Mouse (Mus musculus) embryonic facial prominence, embryonic 10.5 days (tissue): ENCODE data around the gene Efna5. TPM values are rescaled to one million over a fixed set of nuclear protein-coding genes. Genes with fewer than 3 reads are reported as not detected.
A peak's percentile ranks its signal among the peaks of the same experiment; 100 is the strongest.

Experiments used
- DNase-seq: peaks from one replicate; pipeline ENCODE4 v3.0.0-alpha.2; 2017; ENCODE audit warnings: low spot score
- H3K27ac ChIP-seq: fragments of 300-500 bp; sonication (generic); replicated peaks from 2 replicates; pipeline ENCODE4 v1.5.1; 2016; ENCODE audit warnings: mild to moderate bottlenecking
- H3K27me3 ChIP-seq: fragments of 300-500 bp; sonication (generic); replicated peaks from 2 replicates; pipeline ENCODE4 v1.6.1; 2016; ENCODE audit warnings: low read depth, mild to moderate bottlenecking; ENCODE audit not compliant: poor library complexity, severe bottlenecking
- H3K36me3 ChIP-seq: fragments of 300-500 bp; sonication (generic); replicated peaks from 2 replicates; pipeline ENCODE4 v1.6.1; 2016; ENCODE audit warnings: mild to moderate bottlenecking, moderate library complexity
- H3K4me1 ChIP-seq: fragments of 300-500 bp; sonication (generic); 2 replicates; pipeline ENCODE4 v1.6.1; 2016
- H3K4me3 ChIP-seq: fragments of 300-500 bp; sonication (generic); 2 replicates; pipeline ENCODE4 v1.5.1; 2016; ENCODE audit warnings: mild to moderate bottlenecking, moderate library complexity
- H3K9me3 ChIP-seq: fragments of 300-500 bp; sonication (generic); 2 replicates; pipeline ENCODE4 v1.6.1; 2016; ENCODE audit warnings: mild to moderate bottlenecking
- WGBS: fragments of 180-500 bp; shearing (Covaris S2); methylation state at CpG from one replicate; pipeline ENCODE4 v1.1.7; 2016; 5-methylcytosine and 5-hydroxymethylcytosine counted together
- polyA plus RNA-seq: library from polyadenylated mRNA; unstranded; fragments of >200 nt; fragmentation: Nextera tagmentation; extraction: Ambion mirVana; gene quantifications from 2 replicates; pipeline ENCODE4 v1.2.1, GENCODE M21; 2016

Gene Efna5
- polyA plus RNA-seq, 1 experiment from 2014 or later, result 61.8 TPM

DNA sequence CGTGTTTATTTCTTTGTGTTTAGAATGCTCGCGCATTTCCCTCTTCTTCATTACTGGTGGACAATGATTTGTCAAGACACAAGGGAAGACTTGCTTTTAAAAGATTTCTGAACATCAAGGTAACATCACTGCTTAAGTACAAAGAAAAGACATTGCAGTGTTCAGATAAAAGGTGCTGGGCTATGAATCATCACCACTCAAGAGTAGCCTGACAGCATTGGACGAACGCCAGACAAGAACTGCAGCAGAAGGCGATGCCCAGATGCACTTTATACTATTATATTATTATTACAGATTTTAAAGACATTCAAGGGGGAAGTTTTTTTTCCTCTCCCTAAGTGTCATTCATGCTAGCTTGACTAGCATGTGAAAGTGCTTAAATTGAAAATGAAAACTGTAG is 228.7 kb downstream of the Efna5 start:
- Histone ChIP-seq H3K27me3 (no peaks in the 10 kb centered on the region), H3K27ac (no peak overlapping the region), H3K9me3 (no peaks in the 10 kb centered on the region), H3K4me3 (no peak overlapping the region), H3K4me1 (peaks cover 17% of the 10 kb centered on the region), H3K36me3 (peaks cover 11% of the 10 kb centered on the region)
- no peak for DNase-seq
- 91% methylated on average over 6 of the region's 6 CpGs for WGBS

DNA sequence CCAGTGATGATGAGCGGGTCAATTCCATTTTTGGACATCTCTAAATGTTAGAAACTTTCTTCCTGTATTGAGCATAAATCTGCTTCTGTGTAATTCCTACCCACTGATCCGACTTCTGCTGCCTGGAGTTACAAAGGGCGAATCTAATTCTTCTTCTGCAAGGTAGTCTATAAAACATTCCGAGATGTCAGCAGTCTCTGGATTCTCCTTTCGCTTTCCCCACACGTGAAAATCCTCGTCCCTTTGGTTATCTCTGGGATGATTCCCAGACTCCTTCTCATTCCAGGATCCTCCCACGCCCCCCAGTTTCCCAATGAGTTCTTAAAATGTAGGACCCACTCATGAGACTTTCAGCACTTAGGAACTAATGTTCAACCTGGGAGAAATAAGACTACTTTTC is 229.4 kb downstream of the Efna5 start:
- H3K9me3 ChIP-seq, result no peaks in the 10 kb centered on the region
- H3K36me3 ChIP-seq, result peaks cover 11% of the 10 kb centered on the region
- H3K4me3 ChIP-seq, result no peak overlapping the region
- DNase-seq, result no peak
- H3K27me3 ChIP-seq, result no peaks in the 10 kb centered on the region
- H3K27ac ChIP-seq, result no peak overlapping the region
- peaks cover 10% of the 10 kb centered on the region for H3K4me1 ChIP-seq
- 90% methylated on average over 8 of the region's 8 CpGs for WGBS

GRCm38 (mm10) chr17:62649293-62649950 is 231.7 kb downstream of the Efna5 start:
- Histone ChIP-seq H3K4me3 (no peak overlapping the region), H3K27ac (no peak overlapping the region), H3K27me3 (no peaks in the 10 kb centered on the region), H3K4me1 (no peaks in the 10 kb centered on the region), H3K36me3 (peaks cover 11% of the 10 kb centered on the region), H3K9me3 (no peaks in the 10 kb centered on the region)
- DNase-seq, result no peak
- WGBS, result 94% methylated on average over 10 of the region's 10 CpGs

DNA sequence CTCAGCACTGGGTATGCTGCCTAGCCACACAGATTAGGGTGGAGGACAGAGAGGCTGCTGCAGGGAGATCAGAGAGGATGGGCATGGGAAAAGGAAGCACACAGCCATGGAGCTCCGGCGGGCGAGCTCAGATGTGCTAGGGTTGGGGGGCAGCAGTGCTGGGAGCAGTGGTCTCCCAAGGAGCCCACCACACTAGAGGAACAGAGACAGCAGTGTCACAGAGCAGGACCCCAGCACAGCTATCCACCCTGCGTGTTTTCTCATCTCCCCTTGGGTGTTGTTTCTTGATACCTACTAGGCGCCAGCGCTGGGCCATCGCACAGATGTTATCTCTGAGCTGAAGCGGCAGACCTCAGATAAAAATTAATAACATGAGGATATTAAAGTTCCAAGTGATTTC is 234.3 kb downstream of the Efna5 start:
- H3K27ac ChIP-seq, result no peak overlapping the region
- no peak for DNase-seq
- H3K4me3 ChIP-seq, result no peak overlapping the region
- H3K9me3 ChIP-seq, result no peaks in the 10 kb centered on the region
- H3K36me3 ChIP-seq, result peaks cover 11% of the 10 kb centered on the region
- WGBS, result 94% methylated on average over 8 of the region's 8 CpGs
- no peaks in the 10 kb centered on the region for H3K27me3 ChIP-seq
- H3K4me1 ChIP-seq, result 0 out of 2 replicates have a peak, but pooled peaks cover 4% of the 10 kb centered on the region

DNA sequence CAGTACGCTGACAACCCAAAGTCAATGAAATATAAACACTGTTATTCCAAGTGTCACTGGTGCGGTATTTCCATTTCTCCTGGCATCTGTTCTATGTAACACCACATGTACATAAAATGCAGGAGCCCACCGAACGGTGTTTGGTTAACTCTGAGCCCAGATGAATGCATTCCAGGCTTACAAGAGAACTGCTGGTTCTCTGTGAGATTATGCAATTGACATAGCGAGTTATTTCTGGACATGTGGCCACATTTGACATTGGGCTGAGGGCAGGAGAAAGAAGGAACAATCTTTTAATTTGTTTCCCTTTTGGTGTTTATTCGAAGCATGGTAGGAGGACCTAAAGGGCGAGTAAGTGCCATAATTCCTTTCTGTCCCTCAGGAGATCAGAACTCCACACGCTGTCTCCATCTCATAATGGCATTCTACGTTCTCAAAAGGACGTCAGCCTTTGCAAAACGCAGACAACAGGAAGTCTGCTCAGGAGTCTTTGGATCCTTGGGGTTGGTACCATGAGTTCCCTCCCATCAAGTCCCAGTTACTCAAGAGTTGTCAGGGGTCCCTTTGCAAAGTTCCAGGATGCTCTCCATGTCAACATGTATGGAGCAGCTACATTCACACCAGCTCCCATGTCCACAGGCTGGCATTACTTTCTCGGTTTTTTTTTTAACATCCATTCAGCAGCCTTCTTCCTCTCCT is 238.5 kb downstream of the Efna5 start:
- WGBS, result 88% methylated on average over 12 of the region's 12 CpGs
- no peak overlapping the region for H3K27ac ChIP-seq
- H3K27me3 ChIP-seq, result no peaks in the 10 kb centered on the region
- H3K4me1 ChIP-seq, result 0 out of 2 replicates have a peak, but pooled peaks cover 4% of the 10 kb centered on the region
- no peak for DNase-seq
- H3K9me3 ChIP-seq, result no peaks in the 10 kb centered on the region
- peaks cover 5% of the 10 kb centered on the region; the same call in 1 of the 2 replicates for H3K36me3 ChIP-seq
- H3K4me3 ChIP-seq, result no peak overlapping the region

DNA sequence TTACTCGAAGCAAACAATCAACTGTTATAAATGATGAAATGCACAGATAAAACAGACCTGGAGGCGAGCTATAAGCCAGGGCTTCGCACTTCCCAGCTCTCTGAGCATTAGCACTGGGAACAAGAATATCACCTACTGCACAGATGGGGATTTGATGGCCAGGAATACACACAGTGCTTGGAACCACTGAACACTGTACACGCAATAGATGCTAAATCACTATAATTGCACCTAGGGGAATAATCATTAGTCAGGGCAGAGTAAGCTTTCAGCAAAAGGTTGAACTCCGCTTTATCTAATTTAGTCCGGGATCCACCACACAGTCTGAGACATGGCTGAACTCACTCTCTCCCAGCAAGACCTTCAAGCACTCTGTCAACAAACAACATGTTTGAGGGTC is 240.5 kb downstream of the Efna5 start:
- Histone ChIP-seq H3K27ac (no peak overlapping the region), H3K36me3 (peaks cover 5% of the 10 kb centered on the region; the same call in 1 of the 2 replicates), H3K4me1 (0 out of 2 replicates have a peak, but pooled peaks cover 4% of the 10 kb centered on the region), H3K9me3 (no peaks in the 10 kb centered on the region), H3K27me3 (no peaks in the 10 kb centered on the region), H3K4me3 (no peak overlapping the region)
- WGBS, result 91% methylated on average over 6 of the region's 6 CpGs
- DNase-seq, result no peak

GRCm38 (mm10) chr17:62636896-62637295 is 244.2 kb downstream of the Efna5 start:
- no peak overlapping the region for H3K27ac ChIP-seq
- H3K27me3 ChIP-seq, result no peaks in the 10 kb centered on the region
- H3K4me1 ChIP-seq, result 0 out of 2 replicates have a peak, but pooled peaks cover under 1% of the 10 kb centered on the region
- no peaks in the 10 kb centered on the region for H3K9me3 ChIP-seq
- DNase-seq, result no peak
- 87% methylated on average over 7 of the region's 7 CpGs for WGBS
- H3K36me3 ChIP-seq, result 0 out of 2 replicates have a peak, but pooled peaks cover 5% of the 10 kb centered on the region
- no peak overlapping the region for H3K4me3 ChIP-seq

DNA sequence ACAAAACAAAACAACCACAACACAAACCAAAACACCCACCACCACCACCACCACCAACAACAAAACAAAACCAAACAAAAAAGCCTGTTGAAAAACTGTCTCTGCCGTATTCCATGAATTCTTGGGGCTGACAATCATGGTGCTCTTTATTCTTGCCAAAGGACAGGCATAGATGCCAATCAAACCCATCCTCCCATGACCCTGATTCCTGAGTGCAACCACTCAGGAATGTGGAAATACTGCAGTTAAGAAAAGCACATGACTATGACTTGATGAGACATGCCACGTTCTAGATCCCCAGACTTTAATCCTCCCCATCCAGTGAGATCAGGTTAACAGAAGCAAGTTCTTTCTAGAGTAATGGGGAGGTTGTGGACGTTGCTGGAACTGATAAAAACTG is 246.2 kb downstream of the Efna5 start:
- Histone ChIP-seq H3K9me3 (no peaks in the 10 kb centered on the region), H3K27ac (no peak overlapping the region), H3K4me1 (no peaks in the 10 kb centered on the region), H3K27me3 (no peaks in the 10 kb centered on the region), H3K4me3 (no peak overlapping the region), H3K36me3 (0 out of 2 replicates have a peak, but pooled peaks cover 5% of the 10 kb centered on the region)
- no peak for DNase-seq
- WGBS, result 72% methylated on average over 3 of the region's 3 CpGs

DNA sequence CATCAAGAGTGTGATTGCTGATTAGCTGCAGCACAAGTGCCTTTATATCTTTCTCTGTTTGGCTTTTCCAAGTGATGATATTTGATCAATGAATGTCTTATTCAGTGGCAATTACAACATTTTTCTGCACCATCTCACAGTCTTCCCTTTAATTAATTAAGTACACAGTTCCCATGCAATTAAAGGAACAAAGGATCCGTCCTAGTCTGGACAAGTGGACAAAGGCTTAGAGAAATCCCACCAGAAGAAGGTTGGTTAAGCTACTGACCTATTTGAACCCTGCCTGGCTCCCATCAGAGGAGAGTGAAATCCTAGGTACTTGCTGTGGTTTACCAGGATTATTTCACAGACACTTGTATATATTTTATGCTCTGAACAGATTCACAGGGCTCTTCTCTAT is 252.6 kb downstream of the Efna5 start:
- Histone ChIP-seq H3K27me3 (no peaks in the 10 kb centered on the region), H3K9me3 (no peaks in the 10 kb centered on the region), H3K4me1 (peaks cover 27% of the 10 kb centered on the region), H3K4me3 (no peak overlapping the region), H3K36me3 (no peaks in the 10 kb centered on the region), H3K27ac (no peak overlapping the region)
- 63% methylated on average over 1 of the region's 1 CpGs for WGBS
- no peak for DNase-seq

DNA sequence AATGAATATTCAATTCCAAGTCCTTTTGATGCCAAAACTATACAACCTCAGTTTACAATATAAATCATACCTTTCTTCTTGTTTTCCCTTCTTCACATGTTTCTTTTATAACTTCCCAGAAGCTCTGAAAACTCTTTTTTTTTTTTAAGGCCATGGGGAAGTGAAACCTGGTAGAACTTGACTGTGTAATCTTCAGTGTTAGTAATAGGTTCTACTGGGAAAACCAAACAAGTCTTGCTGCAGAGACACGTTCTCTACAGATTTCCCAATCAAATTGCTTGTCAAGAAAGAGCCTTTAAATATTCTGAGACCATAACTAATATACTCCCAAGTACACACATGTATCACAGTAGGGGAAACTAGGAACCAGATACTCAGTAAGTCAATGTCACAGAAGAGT is 253.6 kb downstream of the Efna5 start:
- Histone ChIP-seq H3K36me3 (no peaks in the 10 kb centered on the region), H3K4me3 (no peak overlapping the region), H3K27ac (no peak overlapping the region), H3K9me3 (no peaks in the 10 kb centered on the region), H3K4me1 (peaks cover 29% of the 10 kb centered on the region), H3K27me3 (no peaks in the 10 kb centered on the region)
- 84% methylated on average over 1 of the region's 1 CpGs for WGBS
- no peak for DNase-seq

DNA sequence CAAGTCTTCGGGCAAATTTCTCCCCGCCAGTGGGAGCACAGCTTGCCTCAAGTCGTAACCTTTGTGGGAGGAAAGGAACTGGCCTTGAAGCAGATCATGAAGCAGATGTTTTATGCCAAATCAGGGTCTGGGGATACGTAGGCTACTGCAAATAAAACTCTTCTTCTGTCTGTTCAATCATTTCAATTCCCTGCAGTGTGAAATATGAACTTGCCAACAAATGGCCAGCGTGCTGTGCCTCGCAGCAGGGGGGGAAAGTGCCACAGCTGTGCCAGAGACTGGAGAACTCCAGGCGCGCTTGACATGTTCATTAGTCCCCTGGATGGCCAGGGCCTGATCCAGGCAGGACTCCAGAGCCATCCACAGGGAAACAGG is 255.5 kb downstream of the Efna5 start:
- WGBS, result 64% methylated on average over 8 of the region's 8 CpGs
- no peaks in the 10 kb centered on the region for H3K36me3 ChIP-seq
- DNase-seq, result peak; percentile 37
- H3K27ac ChIP-seq, result no peak overlapping the region
- H3K27me3 ChIP-seq, result no peaks in the 10 kb centered on the region
- H3K4me3 ChIP-seq, result no peak overlapping the region
- H3K9me3 ChIP-seq, result no peaks in the 10 kb centered on the region
- peaks cover 30% of the 10 kb centered on the region for H3K4me1 ChIP-seq

- Histone ChIP-seq H3K27me3 (no peaks in the 10 kb centered on the region), H3K36me3 (no peaks in the 10 kb centered on the region), H3K4me1 (peaks cover 30% of the 10 kb centered on the region), H3K4me3 (no peak overlapping the region), H3K27ac (no peak overlapping the region), H3K9me3 (no peaks in the 10 kb centered on the region)
- 88% methylated on average over 8 of the region's 8 CpGs for WGBS
- DNase-seq, result no peak
Observed at GRCm38 (mm10) chr17:62624804-62625645, 256.1 kb downstream of the Efna5 start.
